Mouse (Mus musculus) E14TG2a.4 (cell line): ENCODE results near the gene Fstl1.

Experiments used
- H3K27me3 ChIP-seq: 2 replicates; pipeline ENCODE4 v1.6.1; 2014; ENCODE audit warnings: low read length, control low read depth; ENCODE audit not compliant: insufficient read depth
- H3K36me3 ChIP-seq: 2 replicates; pipeline ENCODE4 v1.6.1; 2014; ENCODE audit warnings: low read length, control low read depth; ENCODE audit not compliant: insufficient read depth
- H3K4me1 ChIP-seq: replicated peaks from 2 replicates; pipeline ENCODE4 v1.6.1; 2014; ENCODE audit warnings: low read depth, low read length, control low read depth
- H3K4me3 ChIP-seq: replicated peaks from 2 replicates; pipeline ENCODE4 v1.5.1; 2014; ENCODE audit warnings: mild to moderate bottlenecking, low read length
- H3K9me3 ChIP-seq: 2 replicates; pipeline ENCODE4 v1.6.1; 2014; ENCODE audit warnings: low read length, control low read depth
- CTCF ChIP-seq: conservative IDR thresholded peaks from 2 replicates; pipeline ENCODE4 v1.5.1; 2014; ENCODE audit warnings: low read length
- NANOG ChIP-seq: IDR thresholded peaks from 2 replicates; pipeline ENCODE4 v1.6.1; 2014; ENCODE audit warnings: borderline replicate concordance, low read length, mixed read lengths
- POU5F1 ChIP-seq: IDR thresholded peaks from 2 replicates; pipeline ENCODE4 v1.6.1; 2014; ENCODE audit warnings: low read length, borderline replicate concordance

Gene Fstl1

DNA sequence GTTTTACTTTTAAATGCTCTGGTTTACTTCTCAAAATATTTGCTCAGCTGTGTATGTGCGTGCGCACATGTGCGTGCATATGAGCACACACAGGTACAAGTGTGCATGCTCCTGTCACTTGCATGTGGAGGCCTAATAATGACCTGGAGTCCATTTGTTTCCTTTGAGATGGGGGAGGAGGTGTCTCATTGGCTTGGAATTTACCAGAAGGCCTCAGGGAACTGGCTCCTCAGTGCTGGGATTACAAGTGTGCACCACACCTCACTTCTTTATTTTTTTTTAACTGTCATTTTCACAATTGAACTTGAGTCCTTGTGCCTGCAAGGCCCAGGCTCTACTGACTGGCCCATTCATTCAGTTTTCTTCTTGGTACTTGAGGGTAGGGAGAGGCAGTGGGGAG is 100.7 kb downstream of the Fstl1 start:
- Histone ChIP-seq H3K9me3 (no peaks in the 10 kb centered on the region), H3K27me3 (no peaks in the 10 kb centered on the region), H3K4me1 (peaks cover 4% of the 10 kb centered on the region; the same call in 1 of the 2 replicates), H3K4me3 (no peak overlapping the region), H3K36me3 (peaks cover 59% of the 10 kb centered on the region)
- TF ChIP-seq NANOG = no peak
- no peak for TF ChIP-seq POU5F1
- no peak for TF ChIP-seq CTCF

- peaks cover 8% of the 10 kb centered on the region; the same call in 1 of the 2 replicates for H3K4me1 ChIP-seq
- H3K27me3 ChIP-seq = no peaks in the 10 kb centered on the region
- TF ChIP-seq POU5F1 (no peak), NANOG (no peak), CTCF (no peak)
- peaks cover 75% of the 10 kb centered on the region for H3K36me3 ChIP-seq
- H3K9me3 ChIP-seq = no peaks in the 10 kb centered on the region
- H3K4me3 ChIP-seq = no peak overlapping the region
These were observed 102.4 kb downstream of the Fstl1 start for GRCm38 (mm10) chr16:37878951-37879505.

DNA sequence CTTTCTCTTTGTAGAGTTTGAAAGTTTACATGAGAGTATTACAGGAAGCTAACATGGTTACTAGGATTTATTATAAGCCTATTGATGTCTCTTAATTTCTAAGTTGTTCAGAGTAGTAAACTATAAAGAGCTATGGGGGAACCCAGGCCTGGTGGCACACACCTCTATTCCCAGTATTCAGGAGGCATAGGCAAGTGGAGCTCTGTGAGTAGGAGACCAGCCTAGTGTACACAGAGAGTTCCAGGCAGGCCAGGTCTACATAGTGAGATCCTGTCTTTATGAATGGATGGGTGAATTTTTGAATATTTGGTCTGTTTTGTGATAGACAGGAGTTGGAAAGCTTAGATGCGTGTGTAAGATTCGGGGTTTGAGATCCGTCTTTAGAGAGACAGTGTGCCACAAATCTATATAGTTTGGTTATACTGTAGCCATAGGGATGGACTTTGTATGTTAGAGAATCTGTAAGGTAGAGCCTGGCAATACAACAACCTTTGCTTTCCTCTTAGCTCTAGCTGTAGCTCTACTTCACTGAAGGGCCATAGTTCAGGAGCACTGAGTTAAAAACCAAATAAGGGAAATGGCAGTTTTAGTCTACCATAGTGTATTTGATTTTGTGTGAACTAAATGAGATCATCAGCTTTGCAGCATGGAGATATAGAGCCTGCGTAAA is 103.2 kb downstream of the Fstl1 start:
- H3K4me3 ChIP-seq = no peak overlapping the region
- peaks cover 78% of the 10 kb centered on the region for H3K36me3 ChIP-seq
- TF ChIP-seq NANOG = no peak
- no peak for TF ChIP-seq POU5F1
- TF ChIP-seq CTCF = no peak
- no peaks in the 10 kb centered on the region for H3K9me3 ChIP-seq
- H3K4me1 ChIP-seq = peaks cover 4% of the 10 kb centered on the region; the same call in 1 of the 2 replicates
- H3K27me3 ChIP-seq = no peaks in the 10 kb centered on the region

DNA sequence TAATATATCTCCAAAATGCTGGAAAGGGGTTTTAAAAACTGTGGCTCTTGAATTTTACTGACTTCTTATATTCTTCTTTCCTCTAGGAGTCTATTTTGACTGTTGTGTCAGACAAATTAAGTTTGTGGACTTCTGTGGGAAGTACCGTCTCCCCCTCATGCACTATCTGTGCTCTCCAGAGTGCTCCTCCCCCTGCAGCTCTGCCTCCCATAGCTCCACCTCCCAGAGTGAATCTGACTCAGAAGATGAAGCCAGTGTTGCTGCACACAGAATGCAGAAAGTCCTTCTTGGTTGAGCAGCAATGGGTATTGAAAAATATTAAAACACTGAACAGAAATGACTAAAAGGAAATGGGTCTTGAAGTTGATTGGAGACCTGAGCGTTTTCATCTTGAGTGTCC is 104.5 kb downstream of the Fstl1 start:
- Histone ChIP-seq H3K4me3 (no peak overlapping the region), H3K4me1 (peaks cover 3% of the 10 kb centered on the region; the same call in 1 of the 2 replicates), H3K36me3 (peaks cover 78% of the 10 kb centered on the region), H3K9me3 (no peaks in the 10 kb centered on the region), H3K27me3 (no peaks in the 10 kb centered on the region)
- TF ChIP-seq POU5F1 = no peak
- no peak for TF ChIP-seq CTCF
